Mouse (Mus musculus): ENCODE data around the gene Gm10488. TPM values are rescaled to one million over a fixed set of nuclear protein-coding genes. Genes with fewer than 3 reads are reported as not detected.
"Not testable (repeated sequence)": the region's sequence is repeated elsewhere in the genome, so short reads cannot be mapped to it uniquely, and the experiment has no call there.

Gm10488 gene
- not detected for polyA plus RNA-seq (2012; fragmentation: generic; extraction: Trizol)

DNA sequence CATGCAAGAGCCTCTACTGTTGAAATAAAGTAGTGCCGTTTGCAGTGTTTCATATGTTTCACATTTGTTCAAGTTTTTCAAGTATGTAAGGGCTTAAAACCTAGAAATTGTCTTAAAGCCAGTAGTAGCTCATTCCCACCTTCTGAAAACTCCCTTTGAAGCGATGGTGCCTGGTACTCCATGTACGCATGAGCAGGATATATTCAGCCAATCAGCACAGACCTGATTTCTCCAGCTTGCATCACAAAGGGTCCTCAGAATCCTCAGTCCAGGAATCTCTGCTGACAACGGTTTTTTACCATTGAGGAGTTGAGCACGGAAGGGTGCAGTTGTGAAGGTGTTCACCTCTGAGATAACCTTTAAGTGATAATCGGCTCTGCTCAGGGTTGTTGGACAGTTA is at the start of gene Gm10488:
TSS of gene Gm10488 (plus strand) at position 301 of the 400 bp plus-strand sequence.
- not testable (repeated sequence) for H3K27me3 ChIP-seq (ENCODE audit: control insufficient read depth, insufficient read depth, insufficient read length); H3K4me3 ChIP-seq; H3K4me2 ChIP-seq (ENCODE audit: low read depth); H3K79me2 ChIP-seq (ENCODE audit: control insufficient read depth, insufficient read depth); H3K36me3 ChIP-seq (ENCODE audit: control insufficient read depth, insufficient read depth); H3ac ChIP-seq (ENCODE audit: control insufficient read depth, insufficient read length)
